Mouse (Mus musculus) olfactory bulb, adult 2 months (tissue): ENCODE measurements at regions not wholly inside any gene's neighbourhood (a gene's known extent, or its start where the extent isn't known, plus 50 kb on each side); places are given as distances from the start of the nearest gene placed in this dataset.

Source experiments
- CTCF ChIP-seq: fragments of 200-500 bp; IDR thresholded peaks from 2 replicates; pipeline ENCODE4 v1.5.1; 2012; ENCODE audit warnings: low read depth, mild to moderate bottlenecking, low read length, moderate library complexity; ENCODE audit not compliant: insufficient read depth
- POLR2A ChIP-seq: fragments of 200-500 bp; IDR thresholded peaks from 2 replicates; pipeline ENCODE4 v1.6.1; 2012; ENCODE audit warnings: mild to moderate bottlenecking, low read depth, low read length, moderate library complexity; ENCODE audit not compliant: insufficient read depth

- TF ChIP-seq CTCF: no peak
- no peak for TF ChIP-seq POLR2A
These were observed 98.1 kb upstream of the Elovl6 start for GRCm38 (mm10) chr3:129434056-129434455.
